Mouse (Mus musculus) megakaryocyte, embryonic 14.5 days (primary cell): ENCODE data around the gene Sap30.

Source experiments
- FLI1 ChIP-seq: IDR thresholded peaks from 2 replicates; pipeline ENCODE4 v1.6.1; 2012; ENCODE audit warnings: low read length, inconsistent platforms, mixed read lengths
- GATA1 ChIP-seq: IDR thresholded peaks from 3 replicates; pipeline ENCODE4 v1.6.1; 2012; ENCODE audit warnings: mixed read lengths, low read length, inconsistent platforms, borderline replicate concordance

DNA sequence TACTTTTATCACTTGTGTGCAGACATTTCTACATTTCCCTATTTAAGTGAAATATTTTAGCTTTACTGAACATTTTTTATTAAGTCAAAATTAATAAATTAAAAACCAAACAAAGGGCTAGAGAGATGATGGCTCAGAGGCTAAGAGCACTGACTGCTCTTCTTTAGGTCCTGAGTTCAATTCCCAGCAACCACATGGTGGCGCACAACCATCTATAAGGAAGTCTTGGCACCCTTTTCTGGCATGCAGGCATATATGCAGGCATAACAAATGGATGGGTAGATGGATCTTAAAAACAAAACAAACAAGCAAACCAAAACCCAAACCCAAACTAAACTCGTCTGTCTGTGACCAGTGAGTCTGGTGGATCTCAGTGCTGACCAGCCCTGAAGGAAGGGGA lies 44.6 kb upstream of the Sap30 start:
- TF ChIP-seq GATA1, result no peak
- no peak for TF ChIP-seq FLI1
